Mouse (Mus musculus) liver, embryonic 14.5 days (tissue): ENCODE data around the gene Pfkfb4.

ENCODE experiments used
- CTCF ChIP-seq: IDR thresholded peaks from 2 replicates; pipeline ENCODE4 v1.5.1; 2016; ENCODE audit warnings: antibody characterized with exemption, low read depth, control low read depth
- EP300 ChIP-seq: IDR thresholded peaks from 2 replicates; pipeline ENCODE4 v1.6.1; 2016; ENCODE audit warnings: antibody characterized with exemption, low read depth

GRCm38 (mm10) chr9:109030312-109030711 lies 38.7 kb downstream of the Pfkfb4 start:
- TF ChIP-seq CTCF (no peak), EP300 (no peak)
